Mouse (Mus musculus) embryonic facial prominence, embryonic 13.5 days (tissue): ENCODE measurements around the gene Mettl25. TPM values are rescaled to one million over a fixed set of nuclear protein-coding genes. Genes with fewer than 3 reads are reported as not detected.

Experiments
- ATAC-seq: fragments of 200-750 bp; cut with Nextera tagmentation; 2 replicates; pipeline ENCODE4 v1.8.0; 2017; ENCODE audit warnings: low read depth; ENCODE audit not compliant: insufficient number of reproducible peaks, insufficient read depth, low FRiP score, low TSS enrichment
- H3K27ac ChIP-seq: fragments of 300-500 bp; sonication (generic); 2 replicates; pipeline ENCODE4 v1.5.1; 2015; ENCODE audit warnings: moderate library complexity, mild to moderate bottlenecking, inconsistent platforms
- H3K27me3 ChIP-seq: fragments of 300-500 bp; sonication (generic); 2 replicates; pipeline ENCODE4 v1.6.1; 2015; ENCODE audit warnings: mild to moderate bottlenecking, inconsistent platforms
- H3K36me3 ChIP-seq: fragments of 300-500 bp; sonication (generic); 2 replicates; pipeline ENCODE4 v1.6.1; 2015; ENCODE audit warnings: mild to moderate bottlenecking, inconsistent platforms
- H3K4me1 ChIP-seq: fragments of 300-500 bp; sonication (generic); 2 replicates; pipeline ENCODE4 v1.6.1; 2015; ENCODE audit warnings: inconsistent platforms
- H3K4me2 ChIP-seq: fragments of 300-500 bp; sonication (generic); 2 replicates; pipeline ENCODE4 v1.6.1; 2015; ENCODE audit warnings: moderate library complexity, mild to moderate bottlenecking, inconsistent platforms
- H3K4me3 ChIP-seq: fragments of 300-500 bp; sonication (generic); 2 replicates; pipeline ENCODE4 v1.5.1; 2015; ENCODE audit warnings: mild to moderate bottlenecking, inconsistent platforms
- H3K9ac ChIP-seq: fragments of 300-500 bp; sonication (generic); 2 replicates; pipeline ENCODE4 v1.6.1; 2015; ENCODE audit warnings: mild to moderate bottlenecking, inconsistent platforms
- H3K9me3 ChIP-seq: fragments of 300-500 bp; sonication (generic); 2 replicates; pipeline ENCODE4 v1.6.1; 2016; ENCODE audit warnings: inconsistent platforms
- WGBS: fragments of 180-500 bp; shearing (Covaris S2); methylation state at CpG from one replicate; pipeline ENCODE4 v1.1.7; 2015; ENCODE audit warnings: mixed read lengths; 5-methylcytosine and 5-hydroxymethylcytosine counted together
- polyA plus RNA-seq: library from polyadenylated mRNA; unstranded; fragments of >200 nt; fragmentation: Nextera tagmentation; extraction: Ambion mirVana; gene quantifications from 2 replicates; pipeline ENCODE4 v1.2.1, GENCODE M21; 2015

Gene Mettl25
- 12.3 and 13.7 TPM in 2 replicates for polyA plus RNA-seq

- peak; percentile 98 for ATAC-seq
- under 1% methylated on average over 88 of the region's 90 CpGs for WGBS
- no peaks in the 10 kb centered on the region for H3K27me3 ChIP-seq
- peak within 1 kb of the TSS; percentile 94 for H3K27ac ChIP-seq
- peak within 1 kb of the TSS; percentile 70 for H3K4me2 ChIP-seq
- H3K9me3 ChIP-seq: no peaks in the 10 kb centered on the region
- H3K9ac ChIP-seq: peak within 1 kb of the TSS; percentile 84
- peaks cover 4% of the 10 kb centered on the region for H3K4me1 ChIP-seq
- peak within 1 kb of the TSS; percentile 72 for H3K4me3 ChIP-seq
- H3K36me3 ChIP-seq: peaks cover 28% of the 10 kb centered on the region
Measured at GRCm38 (mm10) chr10:105840928-105841888, at the start of gene Mettl25, which contains the start of gene Ccdc59. Gene Mettl25 (minus strand): TSS chr10:105841380. Gene Ccdc59 (plus strand): TSS chr10:105841067.

DNA sequence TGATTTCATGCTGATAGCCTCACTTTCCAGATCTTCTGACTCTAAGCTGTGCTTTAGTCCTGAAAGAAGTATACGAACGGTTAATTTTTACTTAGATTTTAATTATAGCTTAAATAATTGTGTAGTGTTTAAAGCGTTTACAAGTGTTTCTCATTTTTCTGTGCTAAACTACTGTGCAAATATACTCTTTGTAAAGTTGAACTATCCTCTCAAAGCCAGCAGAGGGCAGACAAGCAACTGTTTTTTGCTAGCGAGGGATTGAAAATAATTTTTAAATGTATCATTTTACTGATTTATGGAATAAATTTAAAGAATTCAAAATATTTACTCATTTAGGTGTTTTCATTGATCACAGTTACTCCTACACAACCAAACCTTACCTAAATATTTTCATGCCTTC lies 26.1 kb upstream of the Mettl25 start:
- no peak overlapping the region for H3K27ac ChIP-seq
- ATAC-seq: no peak
- no peaks in the 10 kb centered on the region for H3K4me1 ChIP-seq
- H3K4me2 ChIP-seq: no peak overlapping the region
- WGBS: 30% methylated on average over 4 of the region's 4 CpGs
- H3K9me3 ChIP-seq: no peaks in the 10 kb centered on the region
- no peak overlapping the region for H3K4me3 ChIP-seq
- H3K36me3 ChIP-seq: no peaks in the 10 kb centered on the region
- H3K9ac ChIP-seq: no peak overlapping the region
- H3K27me3 ChIP-seq: no peaks in the 10 kb centered on the region

- no peak overlapping the region for H3K4me2 ChIP-seq
- 78% methylated on average over 4 of the region's 4 CpGs for WGBS
- no peak for ATAC-seq
- no peaks in the 10 kb centered on the region for H3K4me1 ChIP-seq
- H3K9me3 ChIP-seq: no peaks in the 10 kb centered on the region
- H3K27me3 ChIP-seq: no peaks in the 10 kb centered on the region
- no peak overlapping the region for H3K4me3 ChIP-seq
- peaks cover 42% of the 10 kb centered on the region for H3K36me3 ChIP-seq
- no peak overlapping the region for H3K9ac ChIP-seq
- H3K27ac ChIP-seq: no peak overlapping the region
Measured at GRCm38 (mm10) chr10:105851136-105851535, 10.0 kb upstream of the Mettl25 start.

DNA sequence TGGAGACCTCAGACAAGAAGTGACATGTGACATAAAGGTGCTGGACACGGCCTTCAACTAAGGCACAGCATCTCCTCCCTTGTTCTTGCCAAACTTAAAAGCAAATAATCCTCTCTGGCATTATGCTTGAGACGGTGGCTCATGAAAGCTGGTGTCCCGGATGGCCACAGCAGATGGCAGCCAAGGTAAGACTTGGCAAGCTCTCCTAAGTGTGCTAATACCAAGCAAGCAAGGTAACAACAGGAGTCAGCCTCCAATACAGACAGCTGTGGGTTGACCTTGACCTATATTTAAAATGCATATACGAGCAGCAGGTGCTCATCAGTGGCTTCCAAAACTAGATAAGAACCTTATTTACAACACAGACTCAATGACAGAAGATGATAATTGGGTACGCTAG lies 9.1 kb upstream of the Mettl25 start:
- no peak overlapping the region for H3K4me2 ChIP-seq
- H3K4me1 ChIP-seq: no peaks in the 10 kb centered on the region
- no peak overlapping the region for H3K9ac ChIP-seq
- H3K9me3 ChIP-seq: no peaks in the 10 kb centered on the region
- H3K27ac ChIP-seq: no peak overlapping the region
- WGBS: 90% methylated on average over 5 of the region's 5 CpGs
- ATAC-seq: no peak
- H3K4me3 ChIP-seq: no peak overlapping the region
- no peaks in the 10 kb centered on the region for H3K27me3 ChIP-seq
- peaks cover 49% of the 10 kb centered on the region for H3K36me3 ChIP-seq

DNA sequence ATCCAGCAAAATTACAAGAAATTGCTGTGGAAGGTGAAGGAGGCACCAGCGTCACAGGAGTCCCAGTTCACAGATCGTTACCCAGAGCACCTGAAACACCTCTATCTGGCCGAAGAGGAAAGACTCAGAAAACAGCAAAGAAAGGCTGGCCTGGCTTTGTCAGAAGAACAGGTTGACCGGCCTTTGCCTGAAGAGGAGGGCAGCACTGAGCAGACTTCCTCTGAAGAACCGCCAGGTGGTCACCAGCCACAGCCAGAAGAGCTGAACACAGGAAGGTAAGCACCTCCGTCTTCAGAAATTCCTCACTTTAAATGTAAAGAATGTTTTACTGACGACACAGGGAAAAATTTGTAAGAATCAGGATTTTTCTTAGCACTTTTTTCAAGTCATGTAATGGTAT lies 1.4 kb upstream of the Mettl25 start:
- no peaks in the 10 kb centered on the region for H3K9me3 ChIP-seq
- no peak overlapping the region; the same call in 1 of the 2 replicates for H3K4me3 ChIP-seq
- no peak overlapping the region for H3K9ac ChIP-seq
- peaks cover 4% of the 10 kb centered on the region for H3K4me1 ChIP-seq
- peaks cover 39% of the 10 kb centered on the region for H3K36me3 ChIP-seq
- no peak for ATAC-seq
- no peaks in the 10 kb centered on the region for H3K27me3 ChIP-seq
- no peak overlapping the region for H3K27ac ChIP-seq
- 78% methylated on average over 7 of the region's 7 CpGs for WGBS
- peak overlapping the region; percentile 70 for H3K4me2 ChIP-seq

DNA sequence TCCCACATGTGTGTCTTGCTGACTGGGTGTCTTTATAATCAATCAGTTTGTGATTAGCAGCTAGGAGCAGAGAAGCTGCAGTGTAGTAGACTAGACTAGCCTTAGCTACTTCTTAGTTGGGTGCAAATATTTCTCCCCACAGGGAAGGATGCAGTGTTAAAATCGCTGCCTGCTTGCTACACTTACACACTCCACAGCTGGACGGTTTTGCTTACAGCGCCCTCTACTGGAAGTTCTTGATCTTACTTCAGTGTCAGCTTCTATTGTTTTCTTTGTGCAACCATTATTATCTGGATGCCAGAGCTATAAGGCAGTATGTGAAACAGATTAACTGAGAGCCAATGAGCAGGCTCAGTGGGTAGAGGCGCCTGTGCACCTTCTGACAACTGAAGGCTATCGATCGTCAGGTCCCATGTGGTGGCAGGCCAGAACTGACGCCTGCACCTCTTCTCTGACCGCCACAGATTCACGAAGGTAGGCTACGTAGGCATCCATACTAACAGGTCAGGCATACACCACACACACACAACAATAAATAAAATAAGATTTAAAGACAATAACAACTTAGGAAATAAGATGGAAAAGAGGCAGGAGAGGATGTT lies 6.5 kb downstream of the Mettl25 start:
- H3K4me1 ChIP-seq: no peaks in the 10 kb centered on the region
- 64% methylated on average over 10 of the region's 10 CpGs for WGBS
- H3K4me3 ChIP-seq: no peak overlapping the region
- no peak overlapping the region for H3K9ac ChIP-seq
- no peak for ATAC-seq
- H3K36me3 ChIP-seq: 0 out of 2 replicates have a peak, but pooled peaks cover 5% of the 10 kb centered on the region
- H3K9me3 ChIP-seq: no peaks in the 10 kb centered on the region
- H3K27ac ChIP-seq: no peak overlapping the region
- no peaks in the 10 kb centered on the region for H3K27me3 ChIP-seq
- no peak overlapping the region for H3K4me2 ChIP-seq

- Histone ChIP-seq H3K4me3 (no peak overlapping the region), H3K4me1 (peaks cover 7% of the 10 kb centered on the region), H3K27ac (no peak overlapping the region), H3K27me3 (no peaks in the 10 kb centered on the region), H3K9me3 (no peaks in the 10 kb centered on the region), H3K4me2 (no peak overlapping the region), H3K36me3 (no peaks in the 10 kb centered on the region), H3K9ac (no peak overlapping the region)
- 64% methylated on average over 7 of the region's 7 CpGs for WGBS
- no peak for ATAC-seq
Measured at GRCm38 (mm10) chr10:105806259-105807010, 34.7 kb downstream of the Mettl25 start.

GRCm38 (mm10) chr10:105803461-105803860 lies 37.7 kb downstream of the Mettl25 start:
- peaks cover 7% of the 10 kb centered on the region for H3K4me1 ChIP-seq
- H3K36me3 ChIP-seq: no peaks in the 10 kb centered on the region
- no peak for ATAC-seq
- no peaks in the 10 kb centered on the region for H3K27me3 ChIP-seq
- no peak overlapping the region for H3K4me2 ChIP-seq
- no peak overlapping the region for H3K4me3 ChIP-seq
- H3K27ac ChIP-seq: no peak overlapping the region
- no peaks in the 10 kb centered on the region for H3K9me3 ChIP-seq
- no peak overlapping the region for H3K9ac ChIP-seq
- WGBS: 87% methylated on average over 2 of the region's 2 CpGs

GRCm38 (mm10) chr10:105802132-105802531 lies 39.0 kb downstream of the Mettl25 start:
- no peaks in the 10 kb centered on the region for H3K27me3 ChIP-seq
- H3K4me1 ChIP-seq: peaks cover 5% of the 10 kb centered on the region; the same call in 1 of the 2 replicates
- H3K9ac ChIP-seq: no peak overlapping the region
- WGBS: 93% methylated on average over 6 of the region's 6 CpGs
- no peaks in the 10 kb centered on the region for H3K36me3 ChIP-seq
- H3K9me3 ChIP-seq: no peaks in the 10 kb centered on the region
- no peak overlapping the region for H3K4me3 ChIP-seq
- H3K27ac ChIP-seq: no peak overlapping the region
- peak; percentile 43; the same call in 1 of the 2 replicates for ATAC-seq
- no peak overlapping the region for H3K4me2 ChIP-seq

GRCm38 (mm10) chr10:105801147-105801546 lies 40.0 kb downstream of the Mettl25 start:
- Histone ChIP-seq H3K9me3 (no peaks in the 10 kb centered on the region), H3K4me3 (no peak overlapping the region), H3K9ac (no peak overlapping the region), H3K4me1 (no peaks in the 10 kb centered on the region), H3K4me2 (no peak overlapping the region), H3K27me3 (no peaks in the 10 kb centered on the region), H3K27ac (no peak overlapping the region), H3K36me3 (no peaks in the 10 kb centered on the region)
- no peak for ATAC-seq
- 52% methylated on average over 6 of the region's 6 CpGs for WGBS

DNA sequence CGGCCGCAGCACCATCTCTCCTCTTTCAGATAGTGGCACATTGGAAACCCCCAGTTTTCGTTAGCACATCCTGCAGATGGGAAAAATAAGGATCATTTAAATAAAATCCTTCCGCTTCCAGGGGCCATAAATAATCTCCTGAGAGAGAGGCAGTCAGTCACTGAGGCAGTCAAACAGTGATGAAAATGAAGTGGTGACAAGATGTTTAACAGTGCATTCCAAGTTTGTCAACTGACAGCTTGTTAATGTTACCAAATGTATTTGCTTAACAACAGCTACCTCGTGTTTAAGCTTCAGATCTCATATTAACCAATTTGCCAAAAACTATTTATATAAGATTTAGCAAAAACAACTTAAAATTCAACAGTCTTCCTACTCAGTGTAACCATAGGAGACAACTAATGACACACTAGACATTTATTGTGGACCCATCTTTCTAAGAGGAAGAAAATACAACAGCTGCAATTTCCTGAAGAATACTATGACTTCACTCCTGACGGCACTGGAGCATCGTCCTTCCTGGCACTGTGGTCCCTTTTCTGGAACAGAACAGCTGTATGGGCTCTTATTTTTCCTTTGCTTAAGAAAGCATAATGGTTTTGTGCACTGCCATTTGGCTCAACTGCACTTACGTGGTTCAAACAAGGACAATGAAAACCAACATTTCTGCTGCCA lies 43.8 kb downstream of the Mettl25 start:
- ATAC-seq: no peak
- H3K4me3 ChIP-seq: no peak overlapping the region
- H3K36me3 ChIP-seq: no peaks in the 10 kb centered on the region
- no peaks in the 10 kb centered on the region for H3K27me3 ChIP-seq
- no peaks in the 10 kb centered on the region for H3K4me1 ChIP-seq
- H3K4me2 ChIP-seq: no peak overlapping the region
- H3K9me3 ChIP-seq: no peaks in the 10 kb centered on the region
- 76% methylated on average over 8 of the region's 8 CpGs for WGBS
- H3K27ac ChIP-seq: no peak overlapping the region
- no peak overlapping the region for H3K9ac ChIP-seq
